In genomic region chr1:141776059-141776458, GRCm38 (mm10) we compare ENCODE assay signal across 20 mouse cellular contexts.
DNase-seq lines count a peak whose midpoint lies in the region; ATAC-seq and TF ChIP-seq lines count a peak whose summit lies in the region.
"Had no signal": no experiment of that assay in that cellular context is flagged by ENCODE, and none has a peak within 500 bp of the region (broad histone marks: within the 10 kb centered on the region; RNA-seq: fewer than 3 reads in every experiment).

No protein-coding gene starts in this region.

- 42% methylated on average over 1 of the region's 1 CpGs for WGBS in forebrain, embryonic 13.5 days
- 73% methylated on average over 1 of the region's 1 CpGs for WGBS in forebrain, embryonic 10.5 days
- 24% methylated on average over 1 of the region's 1 CpGs for WGBS in forebrain, postnatal 0 days
- 18% methylated on average over 1 of the region's 1 CpGs for WGBS in forebrain, embryonic 15.5 days
- WGBS in cerebellum, adult 2 months = 2% methylated on average over 1 of the region's 1 CpGs

- H3K9me3 ChIP-seq in forebrain, embryonic 13.5 days (replicated peaks) = no peaks in the 10 kb centered on the region
- H3K9me3 ChIP-seq in forebrain, embryonic 10.5 days = no peaks in the 10 kb centered on the region
- H3K9me3 ChIP-seq in forebrain, postnatal 0 days (ENCODE audit: low read length) = no peaks in the 10 kb centered on the region
- H3K9me3 ChIP-seq in forebrain, embryonic 15.5 days = no peaks in the 10 kb centered on the region
- H3K9me3 ChIP-seq: embryonic facial prominence, embryonic 10.5 days; embryonic facial prominence, embryonic 12.5 days had no signal

- DNase-seq in forebrain, embryonic 10.5 days (ENCODE audit: extremely low spot score, low spot score) = no peak
- DNase-seq in forebrain, postnatal 0 days = peak; percentile 4
- DNase-seq in retina, postnatal 1 day = peak; percentile 1
- no peak for DNase-seq in retina, embryonic 14.5 days (ENCODE audit: low spot score)
- DNase-seq in brain, embryonic 14.5 days (ENCODE audit: low read depth) = peak; percentile 69
- no peak for DNase-seq in cerebellum, adult 2 months
- DNase-seq: adrenal gland, adult 8-10 months; adrenal gland, postnatal 14 days; adrenal gland, postnatal 36 days; cerebellum, adult 11 months; cerebellum, adult 18-20 months; cerebellum, adult 9-10 months; cerebellum, postnatal 10 days; cerebellum, postnatal 25 days had no signal

- ATAC-seq in forebrain, embryonic 13.5 days = peak; percentile 48; the same call in 1 of the 2 replicates
- no peak for ATAC-seq in forebrain, postnatal 0 days
- ATAC-seq in forebrain, embryonic 15.5 days (replicated peaks) = no peak; the same call in 1 of the 2 replicates
- ATAC-seq: activated CD4-positive, CD25-positive, alpha-beta regulatory T cell, adult 4 months; Patski had no signal

- H3K4me3 ChIP-seq in forebrain, embryonic 13.5 days = no peak overlapping the region
- H3K4me3 ChIP-seq in forebrain, embryonic 10.5 days = no peak overlapping the region
- no peak overlapping the region for H3K4me3 ChIP-seq in forebrain, postnatal 0 days (ENCODE audit: low read depth, low read length)
- no peak overlapping the region for H3K4me3 ChIP-seq in forebrain, embryonic 15.5 days
- no peak overlapping the region for H3K4me3 ChIP-seq in cerebellum, adult 2 months (replicated peaks; ENCODE audit: insufficient read depth, low read depth, low read length)
- H3K4me3 ChIP-seq: embryonic facial prominence, embryonic 10.5 days; embryonic facial prominence, embryonic 12.5 days had no signal

- H3K36me3 ChIP-seq in forebrain, embryonic 13.5 days (ENCODE audit: poor library complexity, severe bottlenecking) = no peaks in the 10 kb centered on the region
- H3K36me3 ChIP-seq in forebrain, embryonic 10.5 days (replicated peaks) = no peaks in the 10 kb centered on the region
- no peaks in the 10 kb centered on the region for H3K36me3 ChIP-seq in forebrain, postnatal 0 days (ENCODE audit: insufficient read depth)
- no peaks in the 10 kb centered on the region for H3K36me3 ChIP-seq in forebrain, embryonic 15.5 days
- H3K36me3 ChIP-seq: embryonic facial prominence, embryonic 10.5 days; embryonic facial prominence, embryonic 12.5 days had no signal

- H3K4me2 ChIP-seq in forebrain, embryonic 13.5 days = no peak overlapping the region
- H3K4me2 ChIP-seq in forebrain, postnatal 0 days (ENCODE audit: low read depth) = no peak overlapping the region
- no peak overlapping the region for H3K4me2 ChIP-seq in forebrain, embryonic 15.5 days (replicated peaks)
- H3K4me2 ChIP-seq: embryonic facial prominence, embryonic 12.5 days had no signal

- no peak for TF ChIP-seq CTCF in forebrain, postnatal 0 days (IDR thresholded peaks at IDR 0.05; ENCODE audit: low read depth)
- no peak for TF ChIP-seq CTCF in brain, embryonic 14.5 days (IDR thresholded peaks at IDR 0.05; ENCODE audit: borderline replicate concordance, extremely low read depth, insufficient read depth, insufficient read length)
- no peak for TF ChIP-seq CTCF in cerebellum, adult 2 months (IDR thresholded peaks at IDR 0.05; ENCODE audit: borderline replicate concordance, insufficient read depth, low read depth, low read length)

- no peaks in the 10 kb centered on the region for H3K4me1 ChIP-seq in forebrain, embryonic 13.5 days
- H3K4me1 ChIP-seq in forebrain, embryonic 10.5 days = no peaks in the 10 kb centered on the region
- H3K4me1 ChIP-seq in forebrain, postnatal 0 days (ENCODE audit: insufficient read depth) = no peaks in the 10 kb centered on the region
- H3K4me1 ChIP-seq in forebrain, embryonic 15.5 days = no peaks in the 10 kb centered on the region
- H3K4me1 ChIP-seq in cerebellum, adult 2 months (ENCODE audit: control insufficient read depth, insufficient read depth, low read length) = no peaks in the 10 kb centered on the region
- H3K4me1 ChIP-seq: embryonic facial prominence, embryonic 10.5 days; embryonic facial prominence, embryonic 12.5 days had no signal

- H3K9ac ChIP-seq in forebrain, embryonic 13.5 days = no peak overlapping the region
- no peak overlapping the region for H3K9ac ChIP-seq in forebrain, postnatal 0 days
- H3K9ac ChIP-seq in forebrain, embryonic 15.5 days (replicated peaks) = no peak overlapping the region
- H3K9ac ChIP-seq: embryonic facial prominence, embryonic 12.5 days had no signal

- H3K27ac ChIP-seq in forebrain, embryonic 13.5 days = no peak overlapping the region
- no peak overlapping the region for H3K27ac ChIP-seq in forebrain, embryonic 10.5 days
- H3K27ac ChIP-seq in forebrain, postnatal 0 days (ENCODE audit: low read depth, low read length) = no peak overlapping the region
- H3K27ac ChIP-seq in forebrain, embryonic 15.5 days (replicated peaks) = no peak overlapping the region
- no peak overlapping the region for H3K27ac ChIP-seq in cerebellum, adult 2 months (ENCODE audit: insufficient read depth, low read length)
- H3K27ac ChIP-seq: embryonic facial prominence, embryonic 10.5 days; embryonic facial prominence, embryonic 12.5 days had no signal

- H3K27me3 ChIP-seq in forebrain, embryonic 13.5 days = no peaks in the 10 kb centered on the region
- no peaks in the 10 kb centered on the region for H3K27me3 ChIP-seq in forebrain, embryonic 10.5 days (ENCODE audit: poor library complexity, severe bottlenecking)
- no peaks in the 10 kb centered on the region for H3K27me3 ChIP-seq in forebrain, postnatal 0 days (ENCODE audit: insufficient read depth, low read length)
- H3K27me3 ChIP-seq in forebrain, embryonic 15.5 days = no peaks in the 10 kb centered on the region
- no peaks in the 10 kb centered on the region for H3K27me3 ChIP-seq in cerebellum, adult 2 months (ENCODE audit: control insufficient read depth, insufficient read depth, low read length)
- H3K27me3 ChIP-seq: embryonic facial prominence, embryonic 12.5 days; Patski had no signal

- no peak for TF ChIP-seq POLR2A in brain, embryonic 14.5 days (IDR thresholded peaks at IDR 0.05; ENCODE audit: borderline replicate concordance, extremely low read depth, insufficient read depth, insufficient read length, poor library complexity, severe bottlenecking)
- no peak for TF ChIP-seq POLR2A in cerebellum, adult 2 months (IDR thresholded peaks at IDR 0.05; ENCODE audit: borderline replicate concordance, insufficient read depth, low read length)

Comparison
In these comparisons a context has a peak if more than half of its experiments do, and no peak if none do; other contexts are left out.
1. DNase-seq: peak in forebrain, postnatal 0 days (single experiment), retina, postnatal 1 day (single experiment) and brain, embryonic 14.5 days (single experiment); none in forebrain, embryonic 10.5 days (single experiment), retina, embryonic 14.5 days (single experiment) and cerebellum, adult 2 months (0 of 2).